Mouse (Mus musculus): ENCODE data around the gene Itpr2. TPM values are rescaled to one million over a fixed set of nuclear protein-coding genes. Genes with fewer than 3 reads are reported as not detected.
A peak's percentile ranks its signal among the peaks of the same experiment; 100 is the strongest.

Itpr2 gene
- polyA plus RNA-seq, 1 experiment, result 18.0 TPM

- H3K4me1 ChIP-seq (ENCODE audit: control insufficient read depth, insufficient read depth, insufficient read length), result peaks cover 37% of the 10 kb centered on the region; the same call in 1 of the 2 replicates
- H3K4me3 ChIP-seq (ENCODE audit: extremely low read depth, insufficient read depth, insufficient read length), result no peak overlapping the region
- DNase-seq (ENCODE audit: low read depth in 1 of 2, low spot score in 2 of 2), result peak in 1 of 2 experiments; percentile 20
- no peak overlapping the region for H3K27ac ChIP-seq (ENCODE audit: insufficient read depth, low read length)
- no peak for TF ChIP-seq POLR2A (IDR thresholded peaks at IDR 0.05; ENCODE audit: low read depth, low read length)
- TF ChIP-seq CTCF (IDR thresholded peaks at IDR 0.05; ENCODE audit: extremely low read depth, insufficient read depth, insufficient read length, insufficient replicate concordance), result no peak
- 0 out of 2 replicates have a peak, but pooled peaks cover 1% of the 10 kb centered on the region for H3K36me3 ChIP-seq (ENCODE audit: control insufficient read depth, insufficient read depth, low read length)
- no peaks in the 10 kb centered on the region for H3K27me3 ChIP-seq (ENCODE audit: control insufficient read depth, insufficient read depth, low read length)
- 63% methylated on average over 21 of the region's 21 CpGs for whole genome bisulfite sequencing
Observed at GRCm38 (mm10) chr6:146110832-146111741, 390.9 kb downstream of the Itpr2 start.

DNA sequence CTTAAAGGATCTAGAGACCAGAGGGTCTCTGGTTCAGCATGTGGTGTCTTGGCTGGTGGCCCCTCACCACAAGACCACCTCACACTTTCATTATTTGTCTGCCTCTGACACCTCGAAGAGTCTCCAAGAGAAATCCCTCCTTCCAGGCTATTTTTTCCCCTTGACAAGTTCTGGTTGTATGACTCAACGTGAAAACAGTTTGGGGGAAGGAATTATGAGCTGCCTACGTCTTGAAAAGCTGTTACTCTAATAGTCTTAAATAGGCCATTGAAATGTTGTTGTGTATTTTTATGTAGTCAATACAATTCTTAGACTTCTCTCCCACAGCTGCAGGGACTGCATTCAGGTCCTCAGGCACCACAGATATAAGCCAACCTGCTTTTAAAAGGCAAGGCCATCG is 391.6 kb downstream of the Itpr2 start:
- Histone ChIP-seq H3K27me3 (ENCODE audit: control insufficient read depth, insufficient read depth, low read length) (no peaks in the 10 kb centered on the region), H3K27ac (ENCODE audit: insufficient read depth, low read length) (no peak overlapping the region), H3K4me1 (ENCODE audit: control insufficient read depth, insufficient read depth, insufficient read length) (peaks cover 37% of the 10 kb centered on the region; the same call in 1 of the 2 replicates), H3K36me3 (ENCODE audit: control insufficient read depth, insufficient read depth, low read length) (0 out of 2 replicates have a peak, but pooled peaks cover 1% of the 10 kb centered on the region), H3K4me3 (ENCODE audit: extremely low read depth, insufficient read depth, insufficient read length) (no peak overlapping the region)
- 85% methylated on average over 4 of the region's 4 CpGs for WGBS
- no peak for DNase-seq (ENCODE audit: low read depth in 1 of 2, low spot score in 2 of 2)
- TF ChIP-seq POLR2A (IDR thresholded peaks at IDR 0.05; ENCODE audit: low read depth, low read length) (no peak), CTCF (IDR thresholded peaks at IDR 0.05; ENCODE audit: extremely low read depth, insufficient read depth, insufficient read length, insufficient replicate concordance) (no peak)

DNA sequence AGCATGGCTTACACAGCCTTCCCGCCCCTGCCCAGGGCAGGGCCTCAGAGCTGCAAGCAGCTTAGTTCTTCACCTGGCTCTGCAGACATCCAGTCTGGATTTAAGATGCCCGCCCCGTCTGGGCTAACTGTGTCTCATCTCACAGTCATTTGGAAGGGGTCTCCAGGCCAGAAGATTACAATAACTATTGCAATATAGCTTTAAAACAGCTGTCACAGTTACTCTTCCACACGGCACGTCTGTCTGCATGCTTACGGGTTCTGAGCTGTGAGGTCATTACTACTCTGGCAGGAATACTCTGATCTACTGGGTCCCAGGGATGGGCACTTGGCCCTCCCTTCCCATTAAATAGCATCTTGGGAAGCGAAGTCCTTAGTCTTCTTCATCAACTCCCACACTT is 393.3 kb downstream of the Itpr2 start:
- no peak overlapping the region for H3K4me3 ChIP-seq (ENCODE audit: extremely low read depth, insufficient read depth, insufficient read length)
- TF ChIP-seq CTCF (IDR thresholded peaks at IDR 0.05; ENCODE audit: extremely low read depth, insufficient read depth, insufficient read length, insufficient replicate concordance), result no peak
- no peak for TF ChIP-seq POLR2A (IDR thresholded peaks at IDR 0.05; ENCODE audit: low read depth, low read length)
- H3K27me3 ChIP-seq (ENCODE audit: control insufficient read depth, insufficient read depth, low read length), result no peaks in the 10 kb centered on the region
- 91% methylated on average over 7 of the region's 7 CpGs for WGBS
- DNase-seq (ENCODE audit: low read depth in 1 of 2, low spot score in 2 of 2), result no peak
- 0 out of 2 replicates have a peak, but pooled peaks cover 1% of the 10 kb centered on the region for H3K36me3 ChIP-seq (ENCODE audit: control insufficient read depth, insufficient read depth, low read length)
- H3K27ac ChIP-seq (ENCODE audit: insufficient read depth, low read length), result no peak overlapping the region
- H3K4me1 ChIP-seq (ENCODE audit: control insufficient read depth, insufficient read depth, insufficient read length), result peaks cover 35% of the 10 kb centered on the region; the same call in 1 of the 2 replicates

DNA sequence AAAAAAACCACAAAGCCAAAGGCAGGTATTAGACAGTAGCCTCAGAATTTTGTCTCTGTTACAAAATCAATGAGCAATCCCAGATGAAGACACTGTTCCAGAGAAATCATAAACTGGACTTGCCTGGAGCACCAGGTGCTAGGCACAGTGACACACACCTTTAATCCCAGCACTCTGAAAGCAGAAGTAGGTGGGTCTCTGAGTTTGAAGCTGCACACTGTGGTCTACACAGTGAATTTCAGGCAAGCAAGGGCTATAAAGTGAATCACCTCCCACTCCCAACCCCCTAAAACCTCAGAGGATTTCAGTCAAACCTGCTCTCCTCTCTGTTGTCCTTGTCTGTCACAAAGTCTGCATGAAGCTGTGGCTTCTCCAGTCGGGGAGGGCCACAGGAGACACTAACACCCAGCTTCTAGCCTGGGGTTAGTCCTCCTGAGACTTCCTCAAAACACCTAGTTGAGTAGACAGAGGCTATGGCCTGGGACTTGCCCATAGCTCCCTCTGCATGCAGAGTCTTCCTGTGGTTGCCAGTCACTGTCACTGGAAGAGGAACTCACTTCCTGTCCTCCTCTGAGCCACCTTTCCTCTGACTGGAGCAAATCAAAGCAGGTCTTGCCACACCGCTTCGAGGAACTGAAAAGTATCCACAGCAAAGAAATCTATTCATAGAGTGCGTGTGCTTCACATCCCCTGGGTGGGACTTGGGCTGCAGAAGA is 394.7 kb downstream of the Itpr2 start:
- H3K27ac ChIP-seq (ENCODE audit: insufficient read depth, low read length), result no peak overlapping the region

DNA sequence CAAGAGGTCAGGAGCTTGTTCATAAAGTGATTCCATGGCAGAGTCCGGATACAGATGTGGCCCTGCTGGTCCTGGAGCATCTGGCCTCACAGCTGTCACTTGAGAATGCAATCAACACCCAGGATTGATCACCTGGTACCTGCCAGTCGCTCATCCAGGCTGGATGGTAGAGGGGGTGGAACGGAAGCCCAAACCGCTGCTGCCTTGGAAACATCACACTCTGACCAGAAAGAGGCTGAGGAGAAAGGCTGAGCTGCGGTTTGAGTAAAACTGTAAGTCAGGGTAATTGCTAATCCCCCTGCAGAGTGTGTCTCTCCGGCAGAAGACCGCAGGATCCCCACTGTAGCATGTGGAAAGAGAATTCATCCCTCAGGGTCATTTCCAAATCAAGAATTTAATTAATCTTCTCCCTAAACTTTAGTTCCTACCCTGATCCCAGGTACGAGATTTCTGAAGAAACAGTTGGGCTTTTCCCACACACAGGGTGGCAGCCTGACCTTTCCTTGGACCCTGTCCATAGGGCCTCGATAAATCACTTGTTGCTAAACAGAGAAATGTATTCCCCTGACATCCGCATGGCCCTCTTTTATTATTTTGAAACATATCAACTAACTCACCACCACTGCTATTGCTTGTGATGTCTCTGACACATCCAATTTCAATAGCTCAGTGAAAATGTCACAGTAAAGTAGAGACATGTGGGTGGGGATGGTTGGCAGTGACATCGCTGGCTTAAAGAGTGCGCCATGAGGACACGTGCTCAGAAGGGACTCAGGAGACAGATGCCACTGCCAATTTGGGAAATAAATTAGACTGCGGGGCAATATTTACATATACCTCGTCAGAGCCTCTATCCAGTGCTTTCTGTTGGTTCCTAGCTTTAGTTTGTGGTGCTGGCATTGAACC is 418.7 kb downstream of the Itpr2 start:
- 83% methylated on average over 15 of the region's 15 CpGs for WGBS
- DNase-seq (ENCODE audit: low read depth in 1 of 2, low spot score in 2 of 2), result no peak
- no peak overlapping the region for H3K27ac ChIP-seq (ENCODE audit: insufficient read depth, low read length)
- no peak overlapping the region for H3K4me3 ChIP-seq (ENCODE audit: extremely low read depth, insufficient read depth, insufficient read length)
- H3K27me3 ChIP-seq (ENCODE audit: control insufficient read depth, insufficient read depth, low read length), result no peaks in the 10 kb centered on the region
- H3K36me3 ChIP-seq (ENCODE audit: control insufficient read depth, insufficient read depth, low read length), result no peaks in the 10 kb centered on the region
- H3K4me1 ChIP-seq (ENCODE audit: control insufficient read depth, insufficient read depth, insufficient read length), result peaks cover 26% of the 10 kb centered on the region; the same call in 1 of the 2 replicates
- TF ChIP-seq CTCF (IDR thresholded peaks at IDR 0.05; ENCODE audit: extremely low read depth, insufficient read depth, insufficient read length, insufficient replicate concordance) (no peak), POLR2A (IDR thresholded peaks at IDR 0.05; ENCODE audit: low read depth, low read length) (no peak)

More for the DNA sequence above, 394.7 kb downstream of the Itpr2 start:
- peaks cover 26% of the 10 kb centered on the region; the same call in 1 of the 2 replicates for H3K4me1 ChIP-seq (ENCODE audit: control insufficient read depth, insufficient read depth, insufficient read length)
- DNase-seq (ENCODE audit: low read depth in 1 of 2, low spot score in 2 of 2), result peak in 1 of 2 experiments; percentile 18
- TF ChIP-seq CTCF (IDR thresholded peaks at IDR 0.05; ENCODE audit: extremely low read depth, insufficient read depth, insufficient read length, insufficient replicate concordance), result no peak
- no peak for TF ChIP-seq POLR2A (IDR thresholded peaks at IDR 0.05; ENCODE audit: low read depth, low read length)
- WGBS, result 18% methylated on average over 4 of the region's 4 CpGs
- no peaks in the 10 kb centered on the region for H3K27me3 ChIP-seq (ENCODE audit: control insufficient read depth, insufficient read depth, low read length)
- H3K36me3 ChIP-seq (ENCODE audit: control insufficient read depth, insufficient read depth, low read length), result 0 out of 2 replicates have a peak, but pooled peaks cover 1% of the 10 kb centered on the region
- no peak overlapping the region for H3K4me3 ChIP-seq (ENCODE audit: extremely low read depth, insufficient read depth, insufficient read length)

GRCm38 (mm10) chr6:146082476-146082875 is 419.5 kb downstream of the Itpr2 start:
- H3K27ac ChIP-seq (ENCODE audit: insufficient read depth, low read length), result no peak overlapping the region
- H3K27me3 ChIP-seq (ENCODE audit: control insufficient read depth, insufficient read depth, low read length), result no peaks in the 10 kb centered on the region
- H3K36me3 ChIP-seq (ENCODE audit: control insufficient read depth, insufficient read depth, low read length), result no peaks in the 10 kb centered on the region
- TF ChIP-seq POLR2A (IDR thresholded peaks at IDR 0.05; ENCODE audit: low read depth, low read length), result no peak
- no peak for TF ChIP-seq CTCF (IDR thresholded peaks at IDR 0.05; ENCODE audit: extremely low read depth, insufficient read depth, insufficient read length, insufficient replicate concordance)
- no peak overlapping the region for H3K4me3 ChIP-seq (ENCODE audit: extremely low read depth, insufficient read depth, insufficient read length)
- 77% methylated on average over 9 of the region's 9 CpGs for WGBS
- no peak for DNase-seq (ENCODE audit: low read depth in 1 of 2, low spot score in 2 of 2)
- H3K4me1 ChIP-seq (ENCODE audit: control insufficient read depth, insufficient read depth, insufficient read length), result peaks cover 27% of the 10 kb centered on the region; the same call in 1 of the 2 replicates
